Mouse (Mus musculus): ENCODE measurements at regions not wholly inside any gene's neighbourhood (a gene's known extent, or its start where the extent isn't known, plus 50 kb on each side); places are given as distances from the start of the nearest gene placed in this dataset.

GRCm38 (mm10) chr3:31444311-31444710 lies 134.1 kb upstream of the Slc7a14 start:
- 68% methylated on average over 7 of the region's 7 CpGs for WGBS (ENCODE audit: insufficient replicate concordance)
- Histone ChIP-seq H3K36me3 (replicated peaks; ENCODE audit: insufficient read depth, low read length) (no peaks in the 10 kb centered on the region), H3K4me3 (ENCODE audit: low read depth, low read length) (no peak overlapping the region), H3K4me1 (ENCODE audit: insufficient read depth) (no peaks in the 10 kb centered on the region), H3K27me3 (ENCODE audit: insufficient read depth, low read length) (no peaks in the 10 kb centered on the region), H3K9ac (replicated peaks) (no peak overlapping the region), H3K4me2 (ENCODE audit: low read depth, low read length) (no peak overlapping the region), H3K9me3 (ENCODE audit: low read length) (no peaks in the 10 kb centered on the region), H3K27ac (ENCODE audit: low read depth) (no peak overlapping the region)
- ATAC-seq (no peak), DNase-seq (no peak)
- TF ChIP-seq CTCF (IDR thresholded peaks at IDR 0.05; ENCODE audit: low read depth): no peak
- no peak for TF ChIP-seq EP300 (IDR thresholded peaks at IDR 0.05; ENCODE audit: low read depth)

GRCm38 (mm10) chr3:31443894-31444293 lies 133.7 kb upstream of the Slc7a14 start:
- H3K27me3 ChIP-seq (ENCODE audit: insufficient read depth, low read length): no peaks in the 10 kb centered on the region
- no peak overlapping the region for H3K4me2 ChIP-seq (ENCODE audit: low read depth, low read length)
- no peak overlapping the region for H3K27ac ChIP-seq (ENCODE audit: low read depth)
- no peak for TF ChIP-seq CTCF (IDR thresholded peaks at IDR 0.05; ENCODE audit: low read depth)
- TF ChIP-seq EP300 (IDR thresholded peaks at IDR 0.05; ENCODE audit: low read depth): peak; percentile 67
- H3K4me1 ChIP-seq (ENCODE audit: insufficient read depth): no peaks in the 10 kb centered on the region
- DNase-seq: no peak
- H3K36me3 ChIP-seq (replicated peaks; ENCODE audit: insufficient read depth, low read length): no peaks in the 10 kb centered on the region
- H3K4me3 ChIP-seq (ENCODE audit: low read depth, low read length): no peak overlapping the region
- no peak for ATAC-seq
- H3K9me3 ChIP-seq (ENCODE audit: low read length): no peaks in the 10 kb centered on the region
- no peak overlapping the region for H3K9ac ChIP-seq (replicated peaks)
- 49% methylated on average over 5 of the region's 5 CpGs for WGBS (ENCODE audit: insufficient replicate concordance)

GRCm38 (mm10) chr3:31440282-31440681 lies 130.1 kb upstream of the Slc7a14 start:
- H3K27ac ChIP-seq (ENCODE audit: low read depth): no peak overlapping the region
- TF ChIP-seq EP300 (IDR thresholded peaks at IDR 0.05; ENCODE audit: low read depth) (no peak), CTCF (IDR thresholded peaks at IDR 0.05; ENCODE audit: low read depth) (no peak)
- DNase-seq (no peak), ATAC-seq (no peak)
- no peaks in the 10 kb centered on the region for H3K27me3 ChIP-seq (ENCODE audit: insufficient read depth, low read length)
- no peaks in the 10 kb centered on the region for H3K9me3 ChIP-seq (ENCODE audit: low read length)
- H3K36me3 ChIP-seq (replicated peaks; ENCODE audit: insufficient read depth, low read length): no peaks in the 10 kb centered on the region
- no peak overlapping the region for H3K9ac ChIP-seq (replicated peaks)
- 79% methylated on average over 2 of the region's 2 CpGs for WGBS (ENCODE audit: insufficient replicate concordance)
- H3K4me2 ChIP-seq (ENCODE audit: low read depth, low read length): no peak overlapping the region
- no peaks in the 10 kb centered on the region for H3K4me1 ChIP-seq (ENCODE audit: insufficient read depth)
- H3K4me3 ChIP-seq (ENCODE audit: low read depth, low read length): no peak overlapping the region

DNA sequence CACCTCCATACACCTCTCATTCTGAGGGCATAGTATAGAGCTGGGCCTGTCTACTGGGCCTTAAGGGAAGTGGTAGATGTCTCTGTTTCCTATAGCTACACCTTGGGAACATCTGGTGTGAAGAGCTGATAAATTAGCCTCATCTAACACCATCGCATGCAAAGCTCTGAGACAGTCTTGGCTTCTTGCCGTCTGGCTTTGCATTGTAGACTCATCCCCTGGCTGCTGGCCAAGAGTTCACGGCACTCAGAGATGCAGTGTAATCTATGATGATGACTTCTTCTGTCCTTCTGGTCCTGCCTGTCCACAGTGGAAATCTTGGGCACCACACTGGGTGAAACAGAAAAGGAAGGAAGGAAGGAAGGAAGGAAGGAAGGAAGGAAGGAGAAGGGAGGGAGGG lies 127.8 kb upstream of the Slc7a14 start:
- ATAC-seq (0 out of 2 replicates have a peak, but pooled peaks have one; percentile 19), DNase-seq (peak; percentile 24)
- WGBS (ENCODE audit: insufficient replicate concordance): 63% methylated on average over 3 of the region's 3 CpGs
- Histone ChIP-seq H3K27ac (ENCODE audit: low read depth) (no peak overlapping the region), H3K27me3 (ENCODE audit: insufficient read depth, low read length) (no peaks in the 10 kb centered on the region), H3K4me2 (ENCODE audit: low read depth, low read length) (no peak overlapping the region), H3K9ac (replicated peaks) (no peak overlapping the region), H3K36me3 (replicated peaks; ENCODE audit: insufficient read depth, low read length) (no peaks in the 10 kb centered on the region), H3K9me3 (ENCODE audit: low read length) (no peaks in the 10 kb centered on the region), H3K4me1 (ENCODE audit: insufficient read depth) (no peaks in the 10 kb centered on the region), H3K4me3 (ENCODE audit: low read depth, low read length) (no peak overlapping the region)
- TF ChIP-seq CTCF (IDR thresholded peaks at IDR 0.05; ENCODE audit: low read depth): no peak
- TF ChIP-seq EP300 (IDR thresholded peaks at IDR 0.05; ENCODE audit: low read depth): no peak

DNA sequence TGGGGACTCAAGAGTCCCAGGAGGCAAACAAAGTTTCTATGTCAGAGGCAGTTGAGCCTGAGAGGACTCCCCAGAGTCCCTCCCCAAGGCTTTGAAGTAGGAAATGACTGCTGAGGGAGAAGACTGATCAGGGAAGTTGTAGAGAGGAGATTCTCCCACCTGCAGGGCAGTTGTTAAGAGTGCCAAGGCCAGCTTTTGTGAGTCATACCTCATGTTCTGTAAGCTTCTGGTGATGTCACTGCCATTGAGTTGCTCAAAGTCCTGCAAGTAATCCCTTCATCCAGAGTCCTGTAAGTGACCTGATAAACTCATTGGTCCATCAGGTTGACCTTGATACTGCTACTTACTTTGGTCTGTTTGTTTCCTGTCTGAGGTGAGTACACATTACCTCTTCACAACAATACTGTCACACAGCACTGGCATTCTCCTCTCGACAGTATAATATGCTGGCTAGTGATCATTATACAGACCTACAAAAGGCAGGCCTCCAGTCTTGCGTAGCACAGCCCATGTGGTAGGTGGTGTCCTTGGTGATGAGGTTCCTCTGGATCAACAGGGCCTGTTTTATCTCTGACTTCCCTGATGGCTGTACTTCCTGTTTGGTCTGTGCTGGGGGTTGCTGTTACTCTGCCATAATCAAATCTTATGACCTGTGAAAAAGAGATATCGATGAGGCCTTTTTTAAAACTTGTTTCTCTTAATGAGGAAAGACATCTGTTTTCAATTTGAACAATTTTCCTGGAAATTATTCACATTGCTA lies 125.2 kb upstream of the Slc7a14 start:
- DNase-seq (no peak), ATAC-seq (0 out of 2 replicates have a peak, but pooled peaks have one; percentile 29)
- 37% methylated on average over 3 of the region's 3 CpGs for WGBS (ENCODE audit: insufficient replicate concordance)
- Histone ChIP-seq H3K9me3 (ENCODE audit: low read length) (no peaks in the 10 kb centered on the region), H3K4me3 (ENCODE audit: low read depth, low read length) (no peak overlapping the region), H3K9ac (replicated peaks) (no peak overlapping the region), H3K27me3 (ENCODE audit: insufficient read depth, low read length) (no peaks in the 10 kb centered on the region), H3K4me1 (ENCODE audit: insufficient read depth) (no peaks in the 10 kb centered on the region), H3K36me3 (replicated peaks; ENCODE audit: insufficient read depth, low read length) (no peaks in the 10 kb centered on the region), H3K27ac (ENCODE audit: low read depth) (no peak overlapping the region), H3K4me2 (ENCODE audit: low read depth, low read length) (no peak overlapping the region)
- TF ChIP-seq EP300 (IDR thresholded peaks at IDR 0.05; ENCODE audit: low read depth): 0 out of 2 replicates have a peak, but pooled peaks have one; percentile 33
- no peak for TF ChIP-seq CTCF (IDR thresholded peaks at IDR 0.05; ENCODE audit: low read depth)

GRCm38 (mm10) chr3:31433201-31433600 lies 123.0 kb upstream of the Slc7a14 start:
- DNase-seq (no peak), ATAC-seq (no peak)
- Histone ChIP-seq H3K4me1 (ENCODE audit: insufficient read depth) (no peaks in the 10 kb centered on the region), H3K36me3 (replicated peaks; ENCODE audit: insufficient read depth, low read length) (no peaks in the 10 kb centered on the region), H3K9me3 (ENCODE audit: low read length) (no peaks in the 10 kb centered on the region), H3K4me2 (ENCODE audit: low read depth, low read length) (no peak overlapping the region), H3K27me3 (ENCODE audit: insufficient read depth, low read length) (no peaks in the 10 kb centered on the region), H3K4me3 (ENCODE audit: low read depth, low read length) (no peak overlapping the region), H3K9ac (replicated peaks) (no peak overlapping the region), H3K27ac (ENCODE audit: low read depth) (no peak overlapping the region)
- 84% methylated on average over 9 of the region's 9 CpGs for WGBS (ENCODE audit: insufficient replicate concordance)
- TF ChIP-seq CTCF (IDR thresholded peaks at IDR 0.05; ENCODE audit: low read depth) (peak; percentile 54), EP300 (IDR thresholded peaks at IDR 0.05; ENCODE audit: low read depth) (no peak)

Data from liver, postnatal 0 days (tissue).